Mouse (Mus musculus): ENCODE data around the gene Btbd19.

GRCm38 (mm10) chr4:117087948-117088640 lies 37.4 kb downstream of the Btbd19 start:
- TF ChIP-seq CTCF (IDR thresholded peaks at IDR 0.05; ENCODE audit: extremely low read depth, insufficient read length, insufficient replicate concordance, low read depth, low read length) (no peak), POLR2A (IDR thresholded peaks at IDR 0.05; ENCODE audit: low read depth, low read length) (no peak)
